Mouse (Mus musculus) forebrain, embryonic 10.5 days (tissue): Measurements from ENCODE around the gene Rpl18a. TPM values are rescaled to one million over a fixed set of nuclear protein-coding genes. Genes with fewer than 3 reads are reported as not detected.

Source experiments
- DNase-seq: peaks from one replicate; pipeline ENCODE4 v3.0.0-alpha.2; 2017; ENCODE audit warnings: low spot score; ENCODE audit errors: extremely low spot score
- H3K27ac ChIP-seq: fragments of 300-500 bp; sonication (generic); 2 replicates; pipeline ENCODE4 v1.5.1; 2016; ENCODE audit warnings: mild to moderate bottlenecking
- H3K27me3 ChIP-seq: fragments of 300-500 bp; sonication (generic); 2 replicates; pipeline ENCODE4 v1.6.1; 2016; ENCODE audit warnings: mild to moderate bottlenecking; ENCODE audit not compliant: poor library complexity, severe bottlenecking
- H3K36me3 ChIP-seq: fragments of 300-500 bp; sonication (generic); replicated peaks from 2 replicates; pipeline ENCODE4 v1.6.1; 2016; ENCODE audit warnings: mild to moderate bottlenecking, moderate library complexity
- H3K4me1 ChIP-seq: fragments of 300-500 bp; sonication (generic); 2 replicates; pipeline ENCODE4 v1.6.1; 2016
- H3K4me3 ChIP-seq: fragments of 300-500 bp; sonication (generic); 2 replicates; pipeline ENCODE4 v1.5.1; 2016; ENCODE audit warnings: mild to moderate bottlenecking, moderate library complexity
- H3K9me3 ChIP-seq: fragments of 300-500 bp; sonication (generic); 2 replicates; pipeline ENCODE4 v1.6.1; 2016; ENCODE audit warnings: mild to moderate bottlenecking, moderate library complexity
- WGBS: fragments of 180-500 bp; shearing (Covaris S2); methylation state at CpG from one replicate; pipeline ENCODE4 v1.1.7; 2016; 5-methylcytosine and 5-hydroxymethylcytosine counted together
- polyA plus RNA-seq: library from polyadenylated mRNA; unstranded; fragments of >200 nt; fragmentation: Nextera tagmentation; extraction: Ambion mirVana; gene quantifications from 2 replicates; pipeline ENCODE4 v1.2.1, GENCODE M21; 2016

The Rpl18a gene
- polyA plus RNA-seq, 1 experiment from 2014 or later: 3,478 TPM

DNA sequence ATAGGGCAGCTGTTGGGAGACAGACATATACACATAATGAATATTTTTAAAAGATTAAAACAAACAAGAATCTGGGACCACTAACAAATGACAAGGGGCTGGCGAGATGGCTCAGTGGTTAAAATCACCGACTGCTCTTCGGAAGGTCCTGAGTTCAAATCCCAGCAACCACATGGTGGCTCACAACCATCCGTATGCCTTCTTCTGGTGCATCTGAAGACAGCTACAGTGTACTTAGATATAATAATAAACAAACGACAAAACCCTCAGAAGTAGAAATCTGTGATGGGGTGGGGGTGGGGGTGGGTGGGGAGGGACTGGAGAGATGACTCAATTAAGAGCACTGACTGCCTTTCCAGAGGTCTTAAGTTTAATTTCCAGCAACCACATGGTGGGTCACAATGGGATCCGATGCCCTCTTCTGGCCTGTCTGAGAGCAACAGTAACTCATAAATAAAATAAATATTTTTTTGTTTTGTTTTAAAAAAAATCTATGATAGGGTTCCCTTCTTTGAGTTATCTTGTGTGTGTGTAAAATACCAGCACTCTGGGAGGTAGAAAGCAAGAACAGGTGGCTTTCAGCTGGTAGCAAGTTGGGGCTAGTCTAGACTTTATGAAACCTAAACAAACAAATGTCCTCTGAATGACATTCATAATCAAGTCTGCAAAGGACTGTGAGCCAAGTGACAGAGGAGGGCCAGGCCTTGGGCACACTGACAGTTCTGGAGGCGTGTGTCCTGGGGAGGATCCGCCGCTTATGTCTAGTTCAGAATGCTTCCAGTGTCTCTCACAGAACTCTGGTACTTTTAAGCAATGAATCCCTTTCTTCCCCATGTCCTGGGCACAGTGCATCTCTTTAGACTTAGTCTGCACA is 23.1 kb upstream of the Rpl18a start:
- Histone ChIP-seq H3K27me3 (no peaks in the 10 kb centered on the region), H3K4me1 (no peaks in the 10 kb centered on the region), H3K36me3 (peaks cover 73% of the 10 kb centered on the region), H3K4me3 (no peak overlapping the region), H3K27ac (no peak overlapping the region), H3K9me3 (no peaks in the 10 kb centered on the region)
- no peak for DNase-seq
- 92% methylated on average over 9 of the region's 9 CpGs for WGBS

DNA sequence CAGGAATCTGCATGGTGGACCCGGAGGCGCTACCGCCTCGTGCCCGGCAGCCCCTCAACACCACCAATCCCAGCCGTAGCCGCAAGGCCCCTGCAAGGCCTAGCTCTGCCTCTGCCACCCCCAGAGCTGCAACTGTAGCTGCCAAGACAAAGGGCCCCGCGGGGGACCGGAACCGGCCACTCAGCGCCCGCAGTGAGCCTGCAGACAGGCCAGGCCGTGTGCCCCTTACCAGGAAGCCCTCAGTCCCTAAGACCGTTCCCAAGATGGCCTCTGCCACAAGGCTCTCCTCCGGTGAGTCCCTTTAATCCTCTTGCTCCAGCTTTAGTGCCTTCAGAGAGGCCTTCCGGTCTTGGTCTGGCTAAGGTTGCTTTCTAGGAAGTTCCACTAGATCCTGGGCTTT is 17.5 kb upstream of the Rpl18a start:
- peaks cover 93% of the 10 kb centered on the region for H3K36me3 ChIP-seq
- H3K4me3 ChIP-seq: no peak overlapping the region
- no peak for DNase-seq
- 93% methylated on average over 17 of the region's 17 CpGs for WGBS
- H3K4me1 ChIP-seq: no peaks in the 10 kb centered on the region
- no peaks in the 10 kb centered on the region for H3K27me3 ChIP-seq
- no peak overlapping the region for H3K27ac ChIP-seq
- H3K9me3 ChIP-seq: no peaks in the 10 kb centered on the region

DNA sequence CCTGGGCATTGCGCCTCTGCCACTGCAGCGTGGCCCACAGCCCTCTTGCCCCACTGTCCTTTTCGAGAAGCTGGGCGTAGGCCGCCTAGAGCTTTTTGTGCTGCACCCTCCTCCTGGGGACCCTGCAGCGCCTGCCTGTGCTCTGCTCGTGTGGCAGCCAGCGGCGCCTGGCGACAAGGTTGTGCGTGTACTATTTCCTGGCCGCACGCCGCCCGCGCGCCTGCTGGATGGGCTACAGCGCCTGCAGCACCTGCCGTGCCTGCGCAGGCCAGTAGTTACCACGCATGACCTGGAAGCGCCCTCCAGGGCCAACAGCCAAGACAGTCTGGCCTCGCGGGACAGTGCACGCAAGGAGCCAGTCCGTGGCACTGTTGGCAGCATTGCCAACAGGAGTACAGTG is 16.3 kb upstream of the Rpl18a start:
- no peak for DNase-seq
- no peaks in the 10 kb centered on the region for H3K4me1 ChIP-seq
- no peak overlapping the region for H3K27ac ChIP-seq
- no peaks in the 10 kb centered on the region for H3K9me3 ChIP-seq
- H3K4me3 ChIP-seq: no peak overlapping the region
- no peaks in the 10 kb centered on the region for H3K27me3 ChIP-seq
- 93% methylated on average over 26 of the region's 26 CpGs for WGBS
- peaks cover 91% of the 10 kb centered on the region for H3K36me3 ChIP-seq

DNA sequence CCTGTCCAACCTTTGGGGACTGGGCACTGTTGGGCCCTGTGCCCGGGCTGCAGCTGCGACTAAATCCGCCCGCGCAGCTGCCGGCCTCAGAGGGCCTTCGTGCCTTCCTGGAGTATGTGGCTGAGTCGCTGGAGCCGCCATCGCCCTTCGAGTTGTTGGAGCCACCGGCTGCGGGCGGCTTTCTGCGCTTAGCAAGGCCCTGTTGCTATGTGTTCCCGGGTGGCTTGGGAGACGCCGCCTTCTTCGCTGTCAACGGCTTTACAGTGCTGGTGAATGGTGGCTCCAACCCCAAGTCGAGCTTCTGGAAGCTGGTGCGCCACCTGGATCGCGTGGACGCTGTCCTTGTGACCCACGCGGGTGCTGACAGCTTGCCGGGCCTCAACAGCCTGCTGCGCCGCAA is 15.7 kb upstream of the Rpl18a start:
- WGBS: 94% methylated on average over 30 of the region's 30 CpGs
- no peaks in the 10 kb centered on the region for H3K9me3 ChIP-seq
- H3K4me1 ChIP-seq: no peaks in the 10 kb centered on the region
- no peak overlapping the region for H3K4me3 ChIP-seq
- peaks cover 86% of the 10 kb centered on the region for H3K36me3 ChIP-seq
- H3K27me3 ChIP-seq: no peaks in the 10 kb centered on the region
- no peak for DNase-seq
- no peak overlapping the region for H3K27ac ChIP-seq

DNA sequence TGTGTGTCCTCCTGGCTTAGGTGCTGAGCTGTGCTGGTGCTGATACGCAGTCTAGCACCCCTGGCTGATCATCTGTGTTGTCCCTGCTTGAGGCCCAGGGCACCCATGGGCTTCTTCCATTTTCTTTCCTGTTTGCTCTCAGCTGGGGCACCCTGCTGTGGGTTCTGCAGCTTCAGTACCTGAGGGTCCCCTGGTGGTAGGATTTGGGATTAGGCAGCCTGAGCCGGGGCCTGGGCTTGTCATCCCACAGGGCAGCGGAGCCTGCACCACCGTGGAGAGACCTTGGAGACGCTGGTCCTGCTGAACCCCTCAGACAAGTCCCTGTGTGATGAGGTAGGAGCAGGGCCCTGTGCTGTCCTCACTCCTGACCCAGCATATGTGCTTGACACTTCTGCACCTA is 14.4 kb upstream of the Rpl18a start:
- no peak overlapping the region for H3K27ac ChIP-seq
- 78% methylated on average over 5 of the region's 5 CpGs for WGBS
- no peak overlapping the region for H3K4me3 ChIP-seq
- no peaks in the 10 kb centered on the region for H3K27me3 ChIP-seq
- H3K36me3 ChIP-seq: peaks cover 76% of the 10 kb centered on the region
- no peak for DNase-seq
- H3K4me1 ChIP-seq: peaks cover 12% of the 10 kb centered on the region
- no peaks in the 10 kb centered on the region for H3K9me3 ChIP-seq

DNA sequence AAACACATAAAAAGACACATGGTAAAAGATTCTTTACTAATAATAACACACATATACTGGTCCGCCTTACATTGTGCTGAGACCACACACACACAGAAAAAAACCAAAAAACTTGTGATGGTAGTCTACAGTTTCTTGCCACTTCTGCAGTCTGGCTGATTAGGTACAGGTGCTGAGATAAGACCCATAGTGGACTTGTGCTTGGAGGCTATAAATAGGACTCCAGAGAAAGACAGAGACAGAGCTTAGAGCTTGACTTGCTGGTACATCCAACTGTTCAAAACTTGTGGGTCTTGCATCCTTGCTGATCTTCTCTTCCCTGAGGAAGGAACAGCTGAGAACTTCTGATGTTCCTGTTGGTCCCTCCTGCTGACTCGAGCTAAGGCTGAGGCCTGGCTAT is 10.3 kb upstream of the Rpl18a start:
- no peak for DNase-seq
- Histone ChIP-seq H3K4me1 (peaks cover 24% of the 10 kb centered on the region), H3K36me3 (peaks cover 35% of the 10 kb centered on the region), H3K27ac (no peak overlapping the region), H3K9me3 (no peaks in the 10 kb centered on the region), H3K4me3 (peak overlapping the region; percentile 97; the same call in 1 of the 2 replicates), H3K27me3 (peaks cover 11% of the 10 kb centered on the region)
- WGBS: 96% methylated on average over 2 of the region's 2 CpGs

DNA sequence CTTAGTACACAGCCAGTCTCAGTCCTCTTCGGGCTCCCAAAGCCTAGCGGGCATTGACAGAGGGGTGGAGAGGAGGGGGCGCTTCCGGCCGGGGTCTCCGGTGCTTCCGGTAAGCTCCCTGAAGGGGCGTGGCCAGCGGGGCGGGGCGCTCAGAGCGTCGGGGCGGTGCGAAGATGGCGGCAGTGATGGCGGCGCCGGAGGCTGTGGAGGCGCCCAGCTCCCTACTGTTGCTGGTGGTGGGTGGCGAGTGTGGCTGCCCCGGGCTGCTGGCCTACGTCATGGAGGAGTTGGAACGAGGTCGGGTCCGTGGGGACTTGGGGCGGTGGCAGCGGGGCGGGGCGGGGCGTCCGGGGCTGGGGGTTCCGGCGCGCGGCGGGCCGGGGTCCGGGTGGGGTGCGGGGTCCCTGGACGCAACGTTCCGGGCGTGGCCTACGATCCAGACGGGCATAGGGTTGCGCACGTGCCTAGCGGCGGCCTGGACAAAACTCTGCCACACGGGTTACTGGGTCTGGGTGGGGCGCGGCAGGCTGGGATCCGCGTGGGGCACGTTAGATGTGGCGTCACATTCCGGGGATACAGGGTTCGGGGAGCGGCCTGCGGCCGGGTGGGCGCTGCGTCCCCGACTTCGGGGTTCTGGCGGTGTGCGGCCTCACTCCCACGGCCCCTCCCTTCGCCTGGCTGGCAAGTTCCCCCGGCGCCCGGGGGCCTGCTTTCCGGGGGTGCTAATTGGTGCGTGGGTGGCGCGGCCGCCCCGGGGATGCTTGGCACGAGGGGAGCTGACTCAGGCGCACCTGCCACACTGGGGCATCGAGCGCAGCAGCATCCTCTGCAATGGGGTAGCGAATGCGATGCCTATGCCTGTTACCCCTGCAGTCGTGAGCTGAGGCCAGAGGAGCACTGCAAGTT is 8.9 kb upstream of the Rpl18a start, which contains the start of gene Map1s:
Gene Map1s (plus strand): TSS at position 102 of the 906 bp plus-strand sequence.
- under 1% methylated on average over 77 of the region's 86 CpGs for WGBS
- Histone ChIP-seq H3K4me1 (peaks cover 24% of the 10 kb centered on the region), H3K27ac (peak within 1 kb of the TSS; percentile 98), H3K36me3 (peaks cover 20% of the 10 kb centered on the region), H3K9me3 (no peaks in the 10 kb centered on the region), H3K4me3 (peak within 1 kb of the TSS; percentile 97), H3K27me3 (peaks cover 16% of the 10 kb centered on the region)
- peak; percentile 89 for DNase-seq

DNA sequence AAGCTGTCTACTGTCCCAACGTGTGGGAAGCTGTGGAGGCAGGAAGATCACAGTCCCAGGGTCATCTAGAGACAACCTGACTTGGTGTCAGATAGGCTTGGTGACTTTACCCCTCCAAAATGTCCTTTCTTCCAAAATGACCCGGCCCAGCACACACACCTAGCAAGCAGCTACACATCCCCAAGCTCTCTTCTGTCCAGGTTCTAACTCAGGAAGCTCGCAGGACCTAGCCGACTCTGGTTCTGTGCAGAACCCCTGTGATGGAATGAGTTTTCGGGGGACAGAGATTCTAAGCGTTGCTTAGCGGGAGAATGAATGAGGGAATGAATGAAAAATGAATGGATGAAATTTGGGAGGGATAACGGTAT is 8.2 kb upstream of the Rpl18a start:
- peak overlapping the region; percentile 98 for H3K27ac ChIP-seq
- H3K4me3 ChIP-seq: peak overlapping the region; percentile 97
- H3K4me1 ChIP-seq: peaks cover 24% of the 10 kb centered on the region
- H3K36me3 ChIP-seq: peaks cover 14% of the 10 kb centered on the region
- H3K9me3 ChIP-seq: no peaks in the 10 kb centered on the region
- peaks cover 16% of the 10 kb centered on the region for H3K27me3 ChIP-seq
- 20% methylated on average over 8 of the region's 8 CpGs for WGBS
- peak; percentile 41 for DNase-seq

DNA sequence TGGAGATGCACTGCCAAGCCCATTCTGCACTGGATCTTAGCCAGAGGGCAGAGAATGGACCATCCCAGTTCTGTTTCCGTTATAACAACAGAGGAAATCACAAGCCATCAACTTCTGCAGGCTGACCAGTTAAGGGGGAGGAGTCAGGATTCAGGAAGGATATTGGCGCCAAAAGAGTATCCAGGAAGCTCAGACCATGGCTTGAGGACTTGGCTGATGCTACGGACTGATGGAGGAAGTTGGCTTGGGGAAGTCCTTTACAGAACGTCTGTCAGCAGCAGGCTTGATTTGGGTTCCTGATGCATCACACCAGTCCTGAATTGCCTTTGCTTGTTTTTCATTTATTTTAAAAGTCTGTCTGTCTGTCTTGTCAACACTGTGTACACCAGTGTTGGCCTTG is 7.3 kb upstream of the Rpl18a start:
- no peak for DNase-seq
- 70% methylated on average over 4 of the region's 4 CpGs for WGBS
- Histone ChIP-seq H3K27me3 (peaks cover 16% of the 10 kb centered on the region), H3K36me3 (peaks cover 12% of the 10 kb centered on the region), H3K27ac (no peak overlapping the region), H3K4me1 (peaks cover 24% of the 10 kb centered on the region), H3K4me3 (no peak overlapping the region), H3K9me3 (no peaks in the 10 kb centered on the region)

DNA sequence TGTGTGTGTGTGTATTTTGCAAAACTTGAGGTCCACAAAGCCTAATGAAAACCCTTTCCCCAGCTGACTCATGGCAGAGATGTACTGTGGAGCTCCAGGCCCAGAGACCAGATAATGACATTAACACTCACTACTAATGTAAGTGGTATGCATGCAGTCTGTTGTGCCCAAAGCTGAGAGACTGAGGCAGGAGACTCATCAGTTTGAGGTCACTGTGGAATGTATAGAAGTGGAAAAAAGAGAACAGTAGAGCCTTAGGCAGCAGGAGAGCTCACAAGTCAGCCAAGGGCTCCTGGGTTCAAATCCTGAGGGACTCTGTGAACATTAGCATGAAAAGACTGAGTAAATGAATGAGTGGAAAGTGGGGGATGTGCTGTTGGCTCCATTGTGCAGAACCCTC is 6.4 kb upstream of the Rpl18a start:
- no peak overlapping the region for H3K4me3 ChIP-seq
- DNase-seq: no peak
- H3K9me3 ChIP-seq: no peaks in the 10 kb centered on the region
- no peak overlapping the region for H3K27ac ChIP-seq
- peaks cover 27% of the 10 kb centered on the region for H3K4me1 ChIP-seq
- H3K36me3 ChIP-seq: peaks cover 4% of the 10 kb centered on the region
- H3K27me3 ChIP-seq: peaks cover 16% of the 10 kb centered on the region

DNA sequence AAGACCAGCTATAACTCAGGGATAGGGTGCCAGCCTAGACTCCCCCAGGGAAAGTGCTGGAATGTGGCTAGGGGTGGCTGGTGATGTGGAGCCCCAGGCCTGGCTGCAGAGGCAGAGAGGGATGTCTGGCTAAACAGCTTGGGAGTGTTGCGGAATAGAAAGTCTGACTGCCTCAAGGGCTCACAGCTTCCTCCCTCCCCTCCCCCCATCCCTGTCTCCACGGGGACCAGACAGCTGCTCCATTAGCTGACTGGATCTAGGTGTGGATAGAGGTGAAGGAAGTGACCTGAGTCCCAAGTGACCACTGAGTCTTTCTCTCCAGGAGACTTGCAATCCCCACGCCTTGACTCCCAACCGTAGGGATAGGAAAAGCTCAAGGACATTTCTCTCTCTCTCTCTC is 5.9 kb upstream of the Rpl18a start:
- 55% methylated on average over 4 of the region's 4 CpGs for WGBS
- Histone ChIP-seq H3K4me3 (no peak overlapping the region), H3K27ac (no peak overlapping the region), H3K4me1 (peaks cover 32% of the 10 kb centered on the region), H3K9me3 (no peaks in the 10 kb centered on the region), H3K27me3 (peaks cover 16% of the 10 kb centered on the region), H3K36me3 (peaks cover 4% of the 10 kb centered on the region)
- no peak for DNase-seq

DNA sequence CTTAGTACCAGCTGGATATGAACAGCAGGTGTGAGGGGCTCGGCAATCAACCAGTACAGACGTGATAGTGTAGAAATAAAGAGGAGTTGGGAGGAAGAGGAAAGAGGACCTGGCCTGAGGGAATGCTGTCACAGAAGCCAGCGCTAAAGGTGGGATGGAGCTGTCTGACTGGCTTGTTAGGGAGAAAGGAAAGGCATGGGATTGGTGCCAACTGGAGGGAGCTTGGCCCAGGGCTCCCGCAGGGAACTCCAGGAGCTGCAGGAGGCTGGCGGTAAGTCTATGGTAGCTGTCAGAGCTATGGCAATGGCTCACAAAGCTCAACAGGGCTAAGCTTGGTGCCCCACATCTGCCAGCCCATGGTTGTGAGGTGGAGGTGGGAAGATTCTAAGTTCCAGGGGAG is 5.0 kb upstream of the Rpl18a start:
- H3K4me3 ChIP-seq: no peak overlapping the region
- H3K27me3 ChIP-seq: peaks cover 16% of the 10 kb centered on the region
- 45% methylated on average over 5 of the region's 5 CpGs for whole genome bisulfite sequencing
- no peaks in the 10 kb centered on the region for H3K36me3 ChIP-seq
- no peak for DNase-seq
- H3K4me1 ChIP-seq: peaks cover 26% of the 10 kb centered on the region
- no peak overlapping the region for H3K27ac ChIP-seq
- H3K9me3 ChIP-seq: no peaks in the 10 kb centered on the region

DNA sequence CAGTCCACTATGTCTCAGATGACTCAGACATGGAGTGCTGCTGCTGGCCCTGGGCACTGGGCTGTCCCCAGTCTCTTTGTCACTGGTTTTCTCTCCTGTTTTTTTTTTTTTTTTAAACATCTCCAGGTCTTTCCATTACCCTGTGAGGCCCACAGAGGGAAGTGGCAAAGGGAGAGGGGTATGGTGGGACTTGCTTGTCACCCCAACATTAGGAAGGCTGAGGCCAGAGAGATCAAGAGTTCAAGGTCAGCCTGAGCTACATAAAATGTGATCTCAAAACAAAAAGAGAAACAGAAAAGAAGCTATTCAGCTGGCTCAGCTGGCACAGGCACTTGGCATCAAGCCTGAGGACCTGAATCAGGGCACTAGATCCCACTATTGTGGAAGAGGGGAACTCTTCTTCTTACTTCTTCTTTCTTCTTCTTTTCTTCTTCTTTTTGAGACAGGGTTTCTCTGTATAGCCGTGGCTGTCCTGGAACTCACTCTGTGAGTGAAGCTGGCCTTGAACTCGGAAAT is 3.7 kb upstream of the Rpl18a start:
- no peak overlapping the region for H3K4me3 ChIP-seq
- peaks cover 16% of the 10 kb centered on the region for H3K27me3 ChIP-seq
- H3K27ac ChIP-seq: no peak overlapping the region
- WGBS: 84% methylated on average over 2 of the region's 2 CpGs
- H3K9me3 ChIP-seq: no peaks in the 10 kb centered on the region
- H3K36me3 ChIP-seq: peaks cover 5% of the 10 kb centered on the region
- peaks cover 21% of the 10 kb centered on the region for H3K4me1 ChIP-seq
- DNase-seq: no peak
